Mouse (Mus musculus): ENCODE data around the gene Pon2.

DNA sequence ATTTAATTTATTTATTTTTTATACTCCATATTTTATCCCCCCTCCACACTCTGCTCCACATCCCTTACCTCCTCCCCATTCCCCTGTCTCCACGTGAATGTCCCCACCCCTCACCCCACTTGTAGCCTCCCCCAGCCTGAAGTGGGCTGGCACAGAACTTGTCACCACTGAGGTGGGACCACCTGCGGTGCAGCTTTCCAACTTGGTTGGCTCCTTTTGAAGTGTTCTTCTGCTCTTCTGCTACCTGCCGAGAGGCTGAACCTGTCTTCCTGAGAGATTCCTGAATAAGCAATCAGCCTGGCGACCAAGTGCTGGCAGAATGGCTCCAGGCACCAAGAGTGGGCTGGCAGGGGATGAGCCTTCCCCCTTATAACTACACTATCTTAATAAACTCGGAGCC, 35.8 kb upstream of the Pon2 start:
- TF ChIP-seq ZC3H11A (IDR thresholded peaks at IDR 0.05; ENCODE audit: borderline replicate concordance, low read depth, low read length) (no peak), HCFC1 (IDR thresholded peaks at IDR 0.05; ENCODE audit: borderline replicate concordance, insufficient read depth, low read length) (no peak), CHD2 (IDR thresholded peaks at IDR 0.05; ENCODE audit: low read depth, low read length) (no peak), ZNF384 (IDR thresholded peaks at IDR 0.05; ENCODE audit: low read depth, low read length) (no peak), MAFK (IDR thresholded peaks at IDR 0.05; ENCODE audit: insufficient read depth, low read depth, low read length) (no peak)

All from ES-E14 (cell line).